Mouse (Mus musculus) kidney, adult 2 months (tissue): ENCODE results near the gene Lbp. TPM values are rescaled to one million over a fixed set of nuclear protein-coding genes. Genes with fewer than 3 reads are reported as not detected.

ENCODE experiments used
- DNase-seq: peaks from one replicate; pipeline ENCODE4 v3.0.0; 2021
- H3K27ac ChIP-seq: fragments of 200-500 bp; 2 replicates; pipeline ENCODE4 v1.5.1; 2012; ENCODE audit warnings: low read depth, low read length, control low read depth, inconsistent platforms; ENCODE audit not compliant: insufficient read depth
- H3K27me3 ChIP-seq: fragments of 200-500 bp; replicated peaks from 2 replicates; pipeline ENCODE4 v1.6.1; 2012; ENCODE audit warnings: mild to moderate bottlenecking, moderate library complexity, low read length, inconsistent platforms; ENCODE audit not compliant: control insufficient read depth, insufficient read depth
- H3K36me3 ChIP-seq: fragments of 200-500 bp; 2 replicates; pipeline ENCODE4 v1.6.1; 2012; ENCODE audit warnings: mild to moderate bottlenecking, moderate library complexity, low read length, inconsistent platforms; ENCODE audit not compliant: control insufficient read depth, insufficient read depth
- H3K4me1 ChIP-seq: fragments of 200-500 bp; 2 replicates; pipeline ENCODE4 v1.6.1; 2011; ENCODE audit warnings: low read length; ENCODE audit not compliant: control insufficient read depth, insufficient read depth
- H3K4me3 ChIP-seq: fragments of 200-500 bp; 2 replicates; pipeline ENCODE4 v1.5.1; 2011; ENCODE audit warnings: mild to moderate bottlenecking, low read depth, low read length, control low read depth; ENCODE audit not compliant: insufficient read depth
- CTCF ChIP-seq: fragments of 200-500 bp; conservative IDR thresholded peaks from 2 replicates; pipeline ENCODE4 v1.5.1; 2011; ENCODE audit warnings: low read depth, mild to moderate bottlenecking, control low read depth, low read length, moderate library complexity, mixed read lengths; ENCODE audit not compliant: insufficient read depth, insufficient read length
- POLR2A ChIP-seq: fragments of 200-500 bp; IDR thresholded peaks from one replicate; pipeline ENCODE4 v1.6.1; 2011; ENCODE audit warnings: low read depth, low read length, control low read depth
- WGBS: fragments of 180-500 bp; shearing (Covaris S2); methylation state at CpG from one replicate; pipeline ENCODE4 v1.1.7; 2018; 5-methylcytosine and 5-hydroxymethylcytosine counted together
- polyA plus RNA-seq: library from polyadenylated mRNA; depleted of rRNA; stranded (reverse); fragments of >200 nt; gene quantifications from 2 replicates; pipeline ENCODE4 v1.2.3, GENCODE M21; 2012

Gene Lbp
- polyA plus RNA-seq, 1 experiment = 19.8 TPM

DNA sequence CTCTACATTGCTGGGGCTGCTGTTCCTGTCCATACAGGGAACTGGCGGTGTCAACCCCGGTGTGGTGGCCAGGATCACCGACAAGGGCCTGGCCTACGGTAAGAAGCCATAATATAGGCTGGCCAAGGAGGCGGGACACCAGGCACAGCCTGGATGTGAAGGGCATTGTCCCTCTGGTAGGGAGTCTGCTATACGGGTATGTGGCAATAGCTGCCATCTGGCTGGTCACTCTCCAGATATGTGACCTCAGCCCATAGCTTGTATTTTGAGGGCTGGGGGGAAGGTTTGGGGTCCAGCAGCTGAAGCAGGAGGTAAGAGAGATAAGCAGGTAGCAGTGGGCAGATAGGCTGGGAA is 380 bp downstream of the Lbp start:
- H3K27me3 ChIP-seq = no peaks in the 10 kb centered on the region
- no peaks in the 10 kb centered on the region for H3K36me3 ChIP-seq
- H3K4me1 ChIP-seq = no peaks in the 10 kb centered on the region
- WGBS = 52% methylated on average over 6 of the region's 6 CpGs
- no peak for DNase-seq
- H3K27ac ChIP-seq = 0 out of 2 replicates have a peak overlapping the region, but pooled peaks have one; percentile 19
- peak overlapping the region; percentile 5; the same call in 1 of the 2 replicates for H3K4me3 ChIP-seq
- no peak for TF ChIP-seq CTCF
- no peak for TF ChIP-seq POLR2A

DNA sequence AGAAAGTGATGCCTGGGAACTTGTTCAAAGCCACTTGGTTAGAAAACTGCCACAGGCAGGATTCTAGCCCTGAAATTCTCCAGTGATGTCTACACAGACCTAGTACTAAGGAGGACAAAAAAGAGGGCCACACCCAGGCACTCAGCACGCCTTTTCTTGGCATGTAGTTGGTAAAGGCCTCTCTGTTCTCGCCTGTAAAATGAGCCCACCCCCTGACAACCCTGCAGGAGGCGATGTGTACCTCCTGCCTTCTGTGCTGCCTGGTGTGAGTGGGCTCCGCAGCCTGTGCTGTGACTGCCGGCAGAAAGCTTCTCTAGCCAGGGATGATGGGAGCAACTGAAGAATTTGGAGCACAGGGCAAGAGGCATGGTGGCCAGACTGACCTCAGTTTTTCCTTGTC is 2.0 kb downstream of the Lbp start:
- WGBS = 75% methylated on average over 5 of the region's 5 CpGs
- TF ChIP-seq POLR2A (no peak), CTCF (no peak)
- Histone ChIP-seq H3K27ac (no peak overlapping the region), H3K4me1 (no peaks in the 10 kb centered on the region), H3K27me3 (no peaks in the 10 kb centered on the region), H3K4me3 (no peak overlapping the region), H3K36me3 (no peaks in the 10 kb centered on the region)
- DNase-seq = no peak

DNA sequence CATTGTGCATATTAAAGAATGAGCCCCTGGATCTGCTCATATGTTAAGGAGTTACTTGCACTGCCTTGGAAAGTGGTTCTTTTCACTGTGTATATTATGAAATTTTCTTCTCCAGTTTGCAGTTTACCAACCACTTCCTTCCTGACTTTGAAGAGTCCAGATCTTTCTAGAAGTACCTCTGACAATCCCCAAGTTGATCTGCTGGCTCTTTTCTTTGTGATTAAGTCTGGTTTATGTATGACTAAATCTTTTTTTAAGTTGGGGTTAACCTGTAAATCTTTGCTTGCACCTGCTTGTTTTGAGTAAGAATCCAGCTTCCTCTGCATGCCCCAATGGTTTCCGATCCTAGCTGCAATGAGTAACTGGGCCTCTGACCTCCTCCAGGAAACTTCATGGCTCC is 6.8 kb downstream of the Lbp start:
- no peaks in the 10 kb centered on the region for H3K36me3 ChIP-seq
- 49% methylated on average over 1 of the region's 1 CpGs for WGBS
- no peaks in the 10 kb centered on the region for H3K4me1 ChIP-seq
- TF ChIP-seq CTCF (no peak), POLR2A (no peak)
- H3K27me3 ChIP-seq = no peaks in the 10 kb centered on the region
- H3K27ac ChIP-seq = no peak overlapping the region
- peak; percentile 35 for DNase-seq
- no peak overlapping the region for H3K4me3 ChIP-seq

DNA sequence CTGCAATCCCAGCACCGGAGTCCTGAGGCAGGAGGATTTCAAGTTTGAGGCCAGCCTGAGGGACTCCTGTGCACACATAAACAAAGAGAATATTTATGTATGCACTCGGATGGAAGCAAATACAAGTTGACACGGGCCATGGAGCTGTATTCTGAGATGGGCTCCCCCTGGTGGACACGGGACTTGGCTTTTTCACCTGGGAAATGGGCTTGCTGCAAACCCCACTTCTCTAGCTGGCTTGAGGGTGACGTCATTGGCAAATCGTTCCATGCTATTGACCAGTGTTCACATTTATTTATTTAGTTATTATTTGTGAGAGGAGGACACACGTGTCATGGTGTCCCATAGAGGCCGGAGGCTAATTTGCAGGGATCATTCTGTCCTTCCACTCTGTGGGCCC is 10.1 kb downstream of the Lbp start:
- TF ChIP-seq POLR2A (no peak), CTCF (peak; percentile 60)
- no peak overlapping the region for H3K4me3 ChIP-seq
- no peaks in the 10 kb centered on the region for H3K27me3 ChIP-seq
- WGBS = 68% methylated on average over 8 of the region's 8 CpGs
- peak; percentile 20 for DNase-seq
- no peaks in the 10 kb centered on the region for H3K36me3 ChIP-seq
- no peak overlapping the region for H3K27ac ChIP-seq
- no peaks in the 10 kb centered on the region for H3K4me1 ChIP-seq

DNA sequence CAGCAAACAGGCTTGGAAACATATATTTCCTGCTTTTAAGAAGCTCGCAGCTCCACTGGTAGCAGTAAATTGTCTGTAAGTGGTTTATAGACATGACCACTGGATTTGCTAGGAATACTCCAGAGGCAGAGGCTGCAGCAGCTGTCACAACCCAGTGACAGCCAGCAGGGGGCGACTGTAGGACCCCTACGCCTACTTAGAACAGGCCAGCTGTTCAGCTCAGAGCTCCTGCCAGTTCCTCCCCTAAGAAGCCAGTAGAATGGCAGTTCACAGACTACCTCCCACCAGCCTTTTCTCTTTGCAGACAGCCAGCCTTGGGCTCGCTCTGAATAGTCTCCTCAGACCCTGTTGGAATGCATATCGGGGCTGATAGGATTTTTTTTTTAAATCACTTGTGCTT is 10.7 kb downstream of the Lbp start:
- H3K4me3 ChIP-seq = no peak overlapping the region
- H3K4me1 ChIP-seq = no peaks in the 10 kb centered on the region
- H3K27me3 ChIP-seq = no peaks in the 10 kb centered on the region
- H3K36me3 ChIP-seq = no peaks in the 10 kb centered on the region
- H3K27ac ChIP-seq = no peak overlapping the region
- TF ChIP-seq CTCF = peak; percentile 62
- no peak for TF ChIP-seq POLR2A
- DNase-seq = peak; percentile 34
- WGBS = 34% methylated on average over 5 of the region's 5 CpGs

DNA sequence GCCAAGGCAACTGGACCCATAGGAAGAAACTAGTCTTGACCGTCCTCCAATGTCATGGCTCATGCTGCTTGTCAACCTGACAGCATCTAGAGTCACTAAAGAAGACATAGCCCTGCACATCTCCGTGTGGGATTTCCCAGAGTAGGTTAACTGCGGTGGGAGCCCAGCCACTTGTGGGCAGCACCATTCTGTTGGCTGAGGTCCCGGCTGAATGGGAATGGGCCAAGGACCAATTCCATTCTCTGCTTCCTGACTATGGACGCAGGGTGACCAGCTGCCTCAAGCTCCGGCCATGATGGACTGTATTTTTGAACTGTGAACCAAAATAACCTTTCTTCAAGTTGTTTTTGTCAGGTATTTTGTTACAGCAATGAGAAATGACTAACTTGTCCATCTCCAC is 15.3 kb downstream of the Lbp start:
- Histone ChIP-seq H3K27ac (no peak overlapping the region), H3K4me3 (no peak overlapping the region), H3K4me1 (no peaks in the 10 kb centered on the region), H3K36me3 (no peaks in the 10 kb centered on the region), H3K27me3 (no peaks in the 10 kb centered on the region)
- no peak for DNase-seq
- 89% methylated on average over 6 of the region's 6 CpGs for WGBS
- TF ChIP-seq CTCF = no peak
- no peak for TF ChIP-seq POLR2A

DNA sequence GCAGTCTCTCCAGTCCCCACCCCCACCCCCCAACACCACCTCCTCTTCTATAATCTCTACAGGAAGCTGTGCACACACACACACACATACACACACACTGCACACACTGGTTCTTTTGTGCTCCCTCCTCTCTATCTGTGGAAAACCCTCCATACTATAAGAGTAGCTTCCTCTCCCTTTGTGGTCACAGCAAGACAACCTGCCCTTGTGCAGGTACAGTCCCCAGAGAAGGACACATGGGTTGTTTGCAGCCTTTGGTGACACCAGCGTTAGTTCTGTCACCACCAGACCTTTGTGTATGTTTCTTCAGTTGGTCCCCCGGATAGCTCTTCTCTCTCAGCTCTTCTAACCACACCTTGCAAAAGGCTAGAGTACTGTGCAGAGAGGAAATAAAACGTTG is 16.6 kb downstream of the Lbp start:
- no peaks in the 10 kb centered on the region for H3K27me3 ChIP-seq
- TF ChIP-seq POLR2A (no peak), CTCF (no peak)
- 75% methylated on average over 3 of the region's 3 CpGs for WGBS
- no peak overlapping the region for H3K4me3 ChIP-seq
- no peak for DNase-seq
- H3K36me3 ChIP-seq = no peaks in the 10 kb centered on the region
- no peaks in the 10 kb centered on the region for H3K4me1 ChIP-seq
- no peak overlapping the region for H3K27ac ChIP-seq
